Mouse (Mus musculus): ENCODE results near the gene Fbxo5. TPM values are rescaled to one million over a fixed set of nuclear protein-coding genes. Genes with fewer than 3 reads are reported as not detected.

Gene Fbxo5
- total RNA-seq, 2 experiments from 2014 or later, result 3.2 to 4.1 TPM

Other genes starting within 250 kb of the Fbxo5 start
- 1 to 10 TPM; 3.0 to 5.4 TPM for gene Myct1, start 211.8 kb downstream of the Fbxo5 start, total RNA-seq (2021)
- gene Vip, start 166.4 kb downstream of the Fbxo5 start, total RNA-seq (2021), result under 1 TPM; 0.16 to 0.46 TPM
- gene Mtrf1l, start 18.3 kb upstream of the Fbxo5 start, total RNA-seq (2021), result 10 to 100 TPM; 11.6 to 14.4 TPM
- 1 to 10 TPM in 1 of 2 experiments, under 1 TPM in 1; 0.89 to 1.0 TPM for gene Rgs17, start 116.8 kb upstream of the Fbxo5 start, total RNA-seq (2021)

Data from adrenal gland, postnatal 36 days (tissue).